Mouse (Mus musculus) small intestine, adult 2 months (tissue): Measurements from ENCODE around the gene Tcirg1. TPM values are rescaled to one million over a fixed set of nuclear protein-coding genes. Genes with fewer than 3 reads are reported as not detected.

ENCODE experiments used
- H3K27ac ChIP-seq: fragments of 200-500 bp; 2 replicates; pipeline ENCODE4 v1.5.1; 2012; ENCODE audit warnings: low read depth, low read length, control low read depth, inconsistent platforms; ENCODE audit not compliant: insufficient read depth
- H3K27me3 ChIP-seq: fragments of 200-500 bp; 2 replicates; pipeline ENCODE4 v1.6.1; 2012; ENCODE audit warnings: mild to moderate bottlenecking, moderate library complexity, low read length, inconsistent platforms; ENCODE audit not compliant: control insufficient read depth, insufficient read depth
- H3K36me3 ChIP-seq: fragments of 200-500 bp; 2 replicates; pipeline ENCODE4 v1.6.1; 2012; ENCODE audit warnings: mild to moderate bottlenecking, low read length, control low read depth, inconsistent platforms; ENCODE audit not compliant: control insufficient read depth, insufficient read depth
- H3K4me1 ChIP-seq: fragments of 200-500 bp; 2 replicates; pipeline ENCODE4 v1.6.1; 2012; ENCODE audit warnings: low read length, inconsistent platforms, mixed read lengths; ENCODE audit not compliant: control insufficient read depth, insufficient read depth, insufficient read length
- H3K4me3 ChIP-seq: fragments of 200-500 bp; 2 replicates; pipeline ENCODE4 v1.5.1; 2012; ENCODE audit warnings: low read depth, mild to moderate bottlenecking, control low read depth, inconsistent platforms, low read length, moderate library complexity
- CTCF ChIP-seq: fragments of 200-500 bp; IDR thresholded peaks from 2 replicates; pipeline ENCODE4 v1.5.1; 2012; ENCODE audit warnings: low read depth, mild to moderate bottlenecking, control low read depth, inconsistent platforms, low read length, moderate library complexity, mixed read lengths; ENCODE audit not compliant: insufficient replicate concordance, insufficient read length; ENCODE audit errors: extremely low read depth
- POLR2A ChIP-seq: fragments of 200-500 bp; IDR thresholded peaks from 2 replicates; pipeline ENCODE4 v1.6.1; 2012; ENCODE audit warnings: low read depth, mild to moderate bottlenecking, control low read depth, inconsistent platforms, low read length, moderate library complexity
- WGBS: fragments of 180-500 bp; shearing (Covaris S2); methylation state at CpG from one replicate; pipeline ENCODE4 v1.1.7; 2018; 5-methylcytosine and 5-hydroxymethylcytosine counted together
- polyA plus RNA-seq: library from polyadenylated mRNA; depleted of rRNA; stranded (reverse); fragments of >200 nt; gene quantifications from 2 replicates; pipeline ENCODE4 v1.2.3, GENCODE M21; 2012

Gene Tcirg1
- polyA plus RNA-seq, 1 experiment, result 148 TPM

DNA sequence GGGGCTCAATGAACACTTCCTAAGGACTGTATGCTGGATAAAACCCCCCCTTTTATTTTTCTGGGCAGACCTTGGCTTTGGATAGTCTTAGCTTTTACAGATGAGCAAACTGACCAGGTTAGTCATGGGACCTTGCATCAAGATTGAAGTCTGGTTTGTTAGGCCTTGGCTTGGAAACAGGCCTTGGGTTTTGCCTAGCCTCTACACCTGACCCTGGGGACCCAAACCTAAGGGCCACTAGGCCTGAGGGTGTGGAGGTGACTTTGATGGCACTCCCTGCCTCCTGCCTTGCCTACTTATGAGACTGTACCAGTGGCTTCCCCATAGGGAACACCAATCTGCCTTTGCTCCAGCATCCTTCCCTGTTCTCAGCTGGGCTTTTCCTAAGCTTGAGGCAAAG, 13.0 kb upstream of the Tcirg1 start:
- TF ChIP-seq POLR2A (no peak), CTCF (no peak)
- Histone ChIP-seq H3K4me1 (peaks cover 26% of the 10 kb centered on the region), H3K4me3 (no peak overlapping the region)

DNA sequence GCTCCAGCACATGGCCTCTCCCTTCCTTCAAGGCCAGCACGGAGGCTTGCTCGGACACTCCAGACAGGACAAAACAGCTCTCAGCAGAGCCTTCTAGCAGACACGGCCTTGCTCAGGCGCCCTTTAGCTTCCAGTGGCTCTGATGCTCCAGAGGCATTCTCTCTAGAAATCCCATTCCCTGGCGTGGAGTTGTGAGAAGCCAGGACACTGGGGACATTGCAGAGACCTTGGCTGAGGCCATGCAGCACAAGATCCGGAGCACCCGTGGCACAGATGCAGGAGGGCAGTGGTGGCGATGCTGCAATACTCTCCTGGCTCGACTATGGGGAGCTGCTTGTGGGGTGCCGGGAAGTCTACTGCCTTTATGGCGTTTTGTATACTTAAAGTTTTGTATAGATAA, 9.8 kb upstream of the Tcirg1 start:
- WGBS, result 73% methylated on average over 11 of the region's 11 CpGs
- Histone ChIP-seq H3K27ac (no peak overlapping the region), H3K36me3 (no peaks in the 10 kb centered on the region), H3K27me3 (no peaks in the 10 kb centered on the region), H3K4me3 (no peak overlapping the region), H3K4me1 (peaks cover 5% of the 10 kb centered on the region)
- TF ChIP-seq CTCF (no peak), POLR2A (no peak)

More for the DNA sequence above, 13.0 kb upstream of the Tcirg1 start:
- no peaks in the 10 kb centered on the region for H3K27me3 ChIP-seq
- H3K36me3 ChIP-seq, result no peaks in the 10 kb centered on the region
- no peak overlapping the region for H3K27ac ChIP-seq

DNA sequence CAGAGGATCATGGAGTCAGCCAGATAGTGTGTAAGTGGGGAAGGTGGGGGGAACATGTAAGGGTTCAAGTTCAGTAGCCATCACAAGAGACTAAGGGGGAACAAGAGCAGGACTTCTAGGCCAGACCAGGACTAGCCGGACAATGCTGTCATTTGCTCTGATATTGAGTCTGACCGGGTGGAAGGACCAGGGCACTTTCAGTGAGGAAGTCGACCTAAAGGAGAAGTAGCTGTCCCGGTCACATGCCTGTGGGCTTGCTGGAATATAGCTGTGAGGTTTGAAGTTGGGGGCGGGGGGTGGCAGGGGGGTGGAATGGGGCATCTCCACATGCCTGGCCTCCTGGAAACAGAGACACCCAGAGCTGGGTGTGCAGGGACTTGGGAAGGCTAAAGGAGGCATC, 7.6 kb upstream of the Tcirg1 start:
- WGBS, result 84% methylated on average over 5 of the region's 5 CpGs
- no peak overlapping the region; the same call in 1 of the 2 replicates for H3K27ac ChIP-seq

GRCm38 (mm10) chr19:3913692-3914091, 6.8 kb upstream of the Tcirg1 start:
- no peaks in the 10 kb centered on the region for H3K27me3 ChIP-seq
- no peak overlapping the region for H3K27ac ChIP-seq
- peak overlapping the region; percentile 9 for H3K4me3 ChIP-seq
- WGBS, result 78% methylated on average over 8 of the region's 8 CpGs
- peaks cover 5% of the 10 kb centered on the region for H3K4me1 ChIP-seq
- TF ChIP-seq CTCF (no peak), POLR2A (no peak)
- peaks cover 22% of the 10 kb centered on the region for H3K36me3 ChIP-seq

More for the DNA sequence above, 7.6 kb upstream of the Tcirg1 start:
- no peak overlapping the region for H3K4me3 ChIP-seq
- no peak for TF ChIP-seq POLR2A
- no peak for TF ChIP-seq CTCF
- H3K36me3 ChIP-seq, result peaks cover 17% of the 10 kb centered on the region
- peaks cover 5% of the 10 kb centered on the region for H3K4me1 ChIP-seq
- H3K27me3 ChIP-seq, result no peaks in the 10 kb centered on the region

DNA sequence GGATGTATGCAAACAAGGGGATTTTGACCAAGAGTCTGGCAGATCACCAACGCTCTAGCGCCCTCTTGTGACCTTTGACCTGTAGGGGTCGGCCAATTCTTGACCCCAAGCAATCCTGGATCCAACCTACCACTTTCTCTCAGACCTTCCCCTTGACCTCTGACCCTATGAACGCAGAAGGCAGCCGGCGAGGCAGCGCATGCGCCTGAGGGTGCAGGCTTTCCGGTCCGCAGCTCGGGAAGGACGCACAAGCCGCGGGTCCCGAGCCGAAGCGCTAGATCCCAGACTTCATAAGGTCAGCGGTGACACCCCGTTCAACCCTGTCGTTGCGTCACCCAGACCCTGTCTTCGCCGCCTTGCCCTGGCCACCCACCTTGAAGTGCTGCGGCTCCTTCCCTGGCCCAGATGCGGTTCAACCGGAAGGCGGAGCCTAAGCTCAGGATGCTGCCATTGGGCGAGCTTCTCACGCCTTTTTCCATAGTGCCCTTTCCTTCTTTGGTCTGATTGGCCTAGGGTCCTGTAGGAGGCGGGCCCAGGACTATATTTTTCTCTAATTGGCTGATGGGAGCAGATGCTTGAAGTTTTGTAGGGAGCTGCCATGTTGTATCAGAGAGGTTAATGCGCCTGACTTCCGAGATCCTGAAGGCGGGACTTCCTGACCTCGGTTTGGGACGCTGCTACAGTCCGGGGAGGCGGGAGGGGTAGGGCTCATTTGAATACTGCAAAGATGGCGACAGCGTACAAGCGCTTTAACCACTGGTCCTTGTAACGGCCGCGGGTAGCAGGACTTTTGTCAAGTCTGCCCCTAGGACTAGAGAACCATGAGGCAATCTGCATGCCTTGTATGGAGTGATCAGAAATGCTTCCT, 5.6 kb upstream of the Tcirg1 start, which contains the start of gene Ndufs8:
Ndufs8 (minus strand) TSS at position 438 of the 868 bp plus-strand sequence.
- TF ChIP-seq POLR2A (peak; percentile 53; the same call in 1 of the 2 replicates), CTCF (peak; percentile 28; the same call in 1 of the 2 replicates)
- Histone ChIP-seq H3K36me3 (peaks cover 27% of the 10 kb centered on the region), H3K27ac (peak within 1 kb of the TSS; percentile 83), H3K4me3 (peak within 1 kb of the TSS; percentile 73), H3K4me1 (peaks cover 6% of the 10 kb centered on the region), H3K27me3 (no peaks in the 10 kb centered on the region)
- WGBS, result under 1% methylated on average over 43 of the region's 43 CpGs

DNA sequence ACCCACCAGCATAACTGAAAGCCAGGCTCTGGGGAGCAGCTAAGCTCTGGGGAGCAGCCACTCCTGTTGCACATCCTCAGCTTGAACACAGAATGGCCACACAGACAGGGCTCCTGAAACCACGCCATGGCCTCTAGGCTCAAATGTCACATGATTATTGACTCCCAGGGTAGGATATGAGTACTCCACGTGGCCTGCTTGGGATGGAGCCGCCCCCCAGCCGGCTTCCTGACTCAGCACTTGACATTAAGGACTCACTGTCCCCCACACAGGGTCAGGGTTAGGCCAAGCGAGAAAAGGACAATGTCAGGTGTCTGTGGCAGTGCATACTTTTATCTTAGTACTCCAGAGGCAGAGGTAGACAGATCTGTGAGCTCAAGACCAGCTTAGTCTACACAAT, 3.3 kb upstream of the Tcirg1 start:
- TF ChIP-seq POLR2A (no peak), CTCF (no peak)
- Histone ChIP-seq H3K4me1 (peaks cover 13% of the 10 kb centered on the region), H3K27ac (no peak overlapping the region), H3K36me3 (peaks cover 27% of the 10 kb centered on the region), H3K4me3 (no peak overlapping the region), H3K27me3 (no peaks in the 10 kb centered on the region)
- 72% methylated on average over 5 of the region's 5 CpGs for WGBS

- Histone ChIP-seq H3K27ac (no peak overlapping the region), H3K4me1 (peaks cover 11% of the 10 kb centered on the region), H3K4me3 (no peak overlapping the region), H3K36me3 (peaks cover 39% of the 10 kb centered on the region), H3K27me3 (no peaks in the 10 kb centered on the region)
- TF ChIP-seq POLR2A (no peak), CTCF (no peak)
- WGBS, result 56% methylated on average over 8 of the region's 8 CpGs
Measured at GRCm38 (mm10) chr19:3907876-3908660, 1.1 kb upstream of the Tcirg1 start.
